Mouse (Mus musculus): Measurements from ENCODE around the gene BC035044. TPM values are rescaled to one million over a fixed set of nuclear protein-coding genes. Genes with fewer than 3 reads are reported as not detected.

The BC035044 gene
- polyA plus RNA-seq, 1 experiment, result not detected

DNA sequence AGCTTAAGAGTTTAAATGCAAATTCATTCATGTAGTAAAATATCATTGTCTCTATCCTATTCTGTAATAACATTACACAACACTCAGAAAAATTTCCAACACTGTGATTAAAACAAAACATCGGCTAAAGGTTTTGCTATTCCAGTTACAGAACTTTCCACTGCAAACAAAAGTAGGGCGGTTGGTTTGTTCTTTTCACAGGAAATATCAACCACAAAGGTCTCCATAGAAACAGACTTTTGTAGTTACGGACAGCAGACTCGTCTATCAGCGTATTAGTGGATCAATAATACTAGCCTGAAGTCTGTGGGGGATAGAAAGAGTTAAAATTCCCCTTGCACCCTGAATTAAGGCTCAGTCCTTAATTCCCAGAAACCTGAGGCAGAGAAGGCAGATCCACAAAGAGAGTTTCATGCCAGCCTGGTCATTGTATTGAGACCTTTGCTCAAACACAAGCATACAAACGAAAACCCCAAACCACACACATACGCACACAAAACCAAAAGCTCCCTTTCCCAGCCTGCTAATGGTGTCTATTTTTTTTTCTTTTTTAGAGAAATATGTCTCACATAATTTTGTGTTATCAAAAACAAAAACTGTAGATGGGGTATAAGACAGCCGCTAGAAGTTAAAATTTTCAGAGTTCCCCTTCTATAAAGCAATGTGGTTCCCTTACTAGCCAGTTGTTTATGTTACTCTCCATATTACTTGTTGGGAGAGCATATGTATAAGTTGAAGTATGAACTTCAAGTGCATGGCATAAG is 54.6 kb downstream of the BC035044 start:
- H3K9me3 ChIP-seq (replicated peaks; ENCODE audit: control insufficient read depth, insufficient read depth, low read length, poor library complexity, severe bottlenecking), result no peaks in the 10 kb centered on the region

DNA sequence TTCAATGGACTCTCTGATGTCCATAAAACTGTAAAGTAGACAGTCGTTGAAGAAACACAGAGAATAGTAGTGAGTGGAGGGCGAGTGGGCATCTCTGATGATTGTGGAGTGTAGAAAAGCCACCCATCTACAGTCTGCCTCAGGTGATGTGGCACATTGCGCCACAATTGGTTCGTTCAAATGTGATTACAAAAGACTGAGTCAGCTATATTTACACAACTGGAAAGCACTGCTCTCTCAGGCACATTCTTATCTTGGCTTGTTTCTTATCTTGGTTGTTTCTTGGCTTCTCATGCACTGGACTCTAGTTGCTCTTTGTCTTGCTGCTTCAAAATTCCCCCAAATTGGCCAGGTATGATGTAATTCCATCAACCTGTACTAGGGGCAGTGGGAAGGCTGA is 55.4 kb downstream of the BC035044 start:
- Histone ChIP-seq H3K4me3 (ENCODE audit: low read depth, low read length) (no peak overlapping the region), H3K27ac (ENCODE audit: insufficient read depth, low read length) (no peak overlapping the region), H3K9ac (ENCODE audit: low read depth, poor library complexity, severe bottlenecking) (no peak overlapping the region), H3K4me1 (ENCODE audit: control insufficient read depth, insufficient read depth, low read length) (no peaks in the 10 kb centered on the region), H3K36me3 (ENCODE audit: control insufficient read depth, insufficient read depth, low read length, poor library complexity, severe bottlenecking) (no peaks in the 10 kb centered on the region), H3K9me3 (replicated peaks; ENCODE audit: control insufficient read depth, insufficient read depth, low read length, poor library complexity, severe bottlenecking) (no peaks in the 10 kb centered on the region), H3K27me3 (ENCODE audit: control insufficient read depth, insufficient read depth, low read length, poor library complexity, severe bottlenecking) (no peaks in the 10 kb centered on the region)
- TF ChIP-seq POLR2A (IDR thresholded peaks at IDR 0.05; ENCODE audit: insufficient read depth, low read length) (no peak), CTCF (IDR thresholded peaks at IDR 0.05; ENCODE audit: low read depth, low read length) (no peak), EP300 (IDR thresholded peaks at IDR 0.05; ENCODE audit: insufficient read depth, low read depth, low read length) (no peak)

More for the DNA sequence above, 54.6 kb downstream of the BC035044 start:
- H3K4me3 ChIP-seq (ENCODE audit: low read depth, low read length), result no peak overlapping the region
- TF ChIP-seq CTCF (IDR thresholded peaks at IDR 0.05; ENCODE audit: low read depth, low read length) (no peak), EP300 (IDR thresholded peaks at IDR 0.05; ENCODE audit: insufficient read depth, low read depth, low read length) (no peak), POLR2A (IDR thresholded peaks at IDR 0.05; ENCODE audit: insufficient read depth, low read length) (no peak)
- H3K36me3 ChIP-seq (ENCODE audit: control insufficient read depth, insufficient read depth, low read length, poor library complexity, severe bottlenecking), result no peaks in the 10 kb centered on the region
- H3K4me1 ChIP-seq (ENCODE audit: control insufficient read depth, insufficient read depth, low read length), result no peaks in the 10 kb centered on the region
- H3K27ac ChIP-seq (ENCODE audit: insufficient read depth, low read length), result no peak overlapping the region
- no peaks in the 10 kb centered on the region for H3K27me3 ChIP-seq (ENCODE audit: control insufficient read depth, insufficient read depth, low read length, poor library complexity, severe bottlenecking)
- H3K9ac ChIP-seq (ENCODE audit: low read depth, poor library complexity, severe bottlenecking), result no peak overlapping the region

GRCm38 (mm10) chr6:128833046-128833445 is 57.9 kb downstream of the BC035044 start:
- Histone ChIP-seq H3K27me3 (ENCODE audit: control insufficient read depth, insufficient read depth, low read length, poor library complexity, severe bottlenecking) (no peaks in the 10 kb centered on the region), H3K4me3 (ENCODE audit: low read depth, low read length) (no peak overlapping the region), H3K4me1 (ENCODE audit: control insufficient read depth, insufficient read depth, low read length) (peaks cover 3% of the 10 kb centered on the region), H3K9ac (ENCODE audit: low read depth, poor library complexity, severe bottlenecking) (no peak overlapping the region), H3K9me3 (replicated peaks; ENCODE audit: control insufficient read depth, insufficient read depth, low read length, poor library complexity, severe bottlenecking) (no peaks in the 10 kb centered on the region), H3K27ac (ENCODE audit: insufficient read depth, low read length) (no peak overlapping the region), H3K36me3 (ENCODE audit: control insufficient read depth, insufficient read depth, low read length, poor library complexity, severe bottlenecking) (no peaks in the 10 kb centered on the region)
- TF ChIP-seq POLR2A (IDR thresholded peaks at IDR 0.05; ENCODE audit: insufficient read depth, low read length) (no peak), EP300 (IDR thresholded peaks at IDR 0.05; ENCODE audit: insufficient read depth, low read depth, low read length) (no peak), CTCF (IDR thresholded peaks at IDR 0.05; ENCODE audit: low read depth, low read length) (no peak)

DNA sequence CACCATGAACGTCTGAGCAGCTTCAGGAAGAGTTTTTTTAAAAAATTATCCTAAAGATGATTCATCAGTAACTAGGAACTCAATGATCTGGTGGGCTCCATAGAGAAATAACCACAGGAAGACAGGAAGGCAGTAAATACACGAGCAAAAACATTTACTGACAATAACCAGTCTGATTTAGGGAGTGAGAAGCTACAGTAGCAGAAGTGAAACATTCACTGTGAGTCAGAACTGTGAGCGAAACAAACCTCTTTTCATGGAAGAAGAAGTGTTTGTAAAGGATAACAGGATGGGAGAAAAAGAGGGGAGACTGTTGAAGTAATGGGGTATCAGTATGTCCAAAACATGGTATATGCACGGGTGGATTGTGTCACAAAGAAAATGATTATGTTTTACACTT is 61.1 kb downstream of the BC035044 start:
- no peak for TF ChIP-seq CTCF (IDR thresholded peaks at IDR 0.05; ENCODE audit: low read depth, low read length)
- no peak for TF ChIP-seq POLR2A (IDR thresholded peaks at IDR 0.05; ENCODE audit: insufficient read depth, low read length)
- no peak overlapping the region for H3K9ac ChIP-seq (ENCODE audit: low read depth, poor library complexity, severe bottlenecking)
- no peak overlapping the region for H3K4me3 ChIP-seq (ENCODE audit: low read depth, low read length)
- no peak overlapping the region for H3K27ac ChIP-seq (ENCODE audit: insufficient read depth, low read length)
- no peaks in the 10 kb centered on the region for H3K27me3 ChIP-seq (ENCODE audit: control insufficient read depth, insufficient read depth, low read length, poor library complexity, severe bottlenecking)
- no peaks in the 10 kb centered on the region for H3K36me3 ChIP-seq (ENCODE audit: control insufficient read depth, insufficient read depth, low read length, poor library complexity, severe bottlenecking)
- H3K9me3 ChIP-seq (replicated peaks; ENCODE audit: control insufficient read depth, insufficient read depth, low read length, poor library complexity, severe bottlenecking), result no peaks in the 10 kb centered on the region
- peaks cover 3% of the 10 kb centered on the region for H3K4me1 ChIP-seq (ENCODE audit: control insufficient read depth, insufficient read depth, low read length)

GRCm38 (mm10) chr6:128826781-128827180 is 64.1 kb downstream of the BC035044 start:
- no peaks in the 10 kb centered on the region for H3K9me3 ChIP-seq (replicated peaks; ENCODE audit: control insufficient read depth, insufficient read depth, low read length, poor library complexity, severe bottlenecking)
- H3K36me3 ChIP-seq (ENCODE audit: control insufficient read depth, insufficient read depth, low read length, poor library complexity, severe bottlenecking), result no peaks in the 10 kb centered on the region
- H3K4me1 ChIP-seq (ENCODE audit: control insufficient read depth, insufficient read depth, low read length), result peaks cover 3% of the 10 kb centered on the region
- H3K27ac ChIP-seq (ENCODE audit: insufficient read depth, low read length), result no peak overlapping the region
- TF ChIP-seq EP300 (IDR thresholded peaks at IDR 0.05; ENCODE audit: insufficient read depth, low read depth, low read length) (no peak), CTCF (IDR thresholded peaks at IDR 0.05; ENCODE audit: low read depth, low read length) (no peak), POLR2A (IDR thresholded peaks at IDR 0.05; ENCODE audit: insufficient read depth, low read length) (no peak)
- no peak overlapping the region for H3K4me3 ChIP-seq (ENCODE audit: low read depth, low read length)
- H3K9ac ChIP-seq (ENCODE audit: low read depth, poor library complexity, severe bottlenecking), result no peak overlapping the region
- H3K27me3 ChIP-seq (ENCODE audit: control insufficient read depth, insufficient read depth, low read length, poor library complexity, severe bottlenecking), result no peaks in the 10 kb centered on the region

DNA sequence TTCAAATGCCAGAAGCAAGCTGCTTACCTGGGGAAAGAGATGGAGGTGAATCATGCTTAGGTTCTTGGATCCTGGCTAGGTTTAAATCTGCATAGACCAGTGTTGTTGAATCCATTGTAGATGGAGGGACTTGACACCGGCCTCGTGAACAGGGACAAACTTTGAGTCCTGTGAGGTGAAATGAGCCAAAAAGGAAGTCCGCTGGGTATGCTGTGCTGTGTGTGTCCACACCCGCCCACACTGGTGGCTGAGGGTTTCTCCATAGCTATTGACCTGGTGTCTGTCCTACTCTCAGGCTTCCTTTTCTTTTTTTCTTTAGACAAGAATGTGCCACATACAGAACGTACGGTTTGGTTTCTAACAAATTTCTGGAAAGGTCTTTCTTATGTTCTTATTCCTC is 64.8 kb downstream of the BC035044 start, which contains the start of the genes Gm44511 and Klrb1b:
Gene Gm44511 (minus strand): TSS at position 184 of the 400 bp plus-strand sequence.
Gene Klrb1b (minus strand): TSS at position 200 of the 400 bp plus-strand sequence.
- Histone ChIP-seq H3K4me3 (ENCODE audit: low read depth, low read length) (no peak within 1 kb of the TSS), H3K4me1 (ENCODE audit: control insufficient read depth, insufficient read depth, low read length) (peaks cover 3% of the 10 kb centered on the region), H3K27ac (ENCODE audit: insufficient read depth, low read length) (no peak within 1 kb of the TSS), H3K9ac (ENCODE audit: low read depth, poor library complexity, severe bottlenecking) (no peak within 1 kb of the TSS), H3K36me3 (ENCODE audit: control insufficient read depth, insufficient read depth, low read length, poor library complexity, severe bottlenecking) (no peaks in the 10 kb centered on the region), H3K27me3 (ENCODE audit: control insufficient read depth, insufficient read depth, low read length, poor library complexity, severe bottlenecking) (no peaks in the 10 kb centered on the region), H3K9me3 (replicated peaks; ENCODE audit: control insufficient read depth, insufficient read depth, low read length, poor library complexity, severe bottlenecking) (no peaks in the 10 kb centered on the region)
- TF ChIP-seq CTCF (IDR thresholded peaks at IDR 0.05; ENCODE audit: low read depth, low read length) (no peak), EP300 (IDR thresholded peaks at IDR 0.05; ENCODE audit: insufficient read depth, low read depth, low read length) (no peak), POLR2A (IDR thresholded peaks at IDR 0.05; ENCODE audit: insufficient read depth, low read length) (no peak)

Data from ES-Bruce4 (cell line).